Mouse (Mus musculus) retina, postnatal 1 day (tissue): Measurements from ENCODE around the gene Polr3k.

Experiments
- DNase-seq: peaks from one replicate; pipeline ENCODE4 v3.0.0-alpha.2; 2012

Gene Polr3k

GRCm38 (mm10) chr2:181863791-181864535 lies at the start of gene Polr3k:
TSS of gene Polr3k (plus strand) at chr2:181864337.
- peak; percentile 98 for DNase-seq

- no peak for DNase-seq
Observed at GRCm38 (mm10) chr2:181829032-181829650, 35.0 kb upstream of the Polr3k start.

GRCm38 (mm10) chr2:181832745-181833144 lies 31.4 kb upstream of the Polr3k start:
- DNase-seq: no peak

- DNase-seq: peak; percentile 97
Observed at GRCm38 (mm10) chr2:181837372-181838292, 26.5 kb upstream of the Polr3k start, which contains the start of gene Pcmtd2. TSS of gene Pcmtd2 (plus strand) at chr2:181837854.

- DNase-seq: peak; percentile 40
Observed at GRCm38 (mm10) chr2:181838293-181838680, 25.9 kb upstream of the Polr3k start.

- no peak for DNase-seq
Observed at GRCm38 (mm10) chr2:181845709-181846394, 18.3 kb upstream of the Polr3k start.

- no peak for DNase-seq
Observed at GRCm38 (mm10) chr2:181864536-181864860, 361 bp downstream of the Polr3k start.

- DNase-seq: peak; percentile 79
Observed at GRCm38 (mm10) chr2:181866931-181867330, 2.8 kb downstream of the Polr3k start.

- no peak for DNase-seq
Observed at GRCm38 (mm10) chr2:181871039-181871438, 6.9 kb downstream of the Polr3k start.

GRCm38 (mm10) chr2:181878903-181879302 lies 14.8 kb downstream of the Polr3k start:
- DNase-seq: no peak

GRCm38 (mm10) chr2:181883022-181883749 lies 19.0 kb downstream of the Polr3k start:
- no peak for DNase-seq

GRCm38 (mm10) chr2:181917861-181918260 lies 53.7 kb downstream of the Polr3k start:
- peak; percentile 53 for DNase-seq

GRCm38 (mm10) chr2:181918501-181918900 lies 54.4 kb downstream of the Polr3k start:
- peak; percentile 28 for DNase-seq
